Mouse (Mus musculus) limb, embryonic 12.5 days (tissue): ENCODE measurements around the gene Ppp1r9b. TPM values are rescaled to one million over a fixed set of nuclear protein-coding genes. Genes with fewer than 3 reads are reported as not detected.

Experiments used
- ATAC-seq: fragments of 200-750 bp; cut with Nextera tagmentation; 2 replicates; pipeline ENCODE4 v1.8.0; 2017; ENCODE audit warnings: low read depth, moderate TSS enrichment; ENCODE audit not compliant: insufficient number of reproducible peaks, insufficient read depth, low FRiP score, low TSS enrichment
- H3K27ac ChIP-seq: fragments of 300-500 bp; sonication (generic); 2 replicates; pipeline ENCODE4 v1.5.1; 2016; ENCODE audit warnings: mild to moderate bottlenecking, moderate library complexity
- H3K27me3 ChIP-seq: fragments of 300-500 bp; sonication (generic); 2 replicates; pipeline ENCODE4 v1.6.1; 2016; ENCODE audit warnings: mild to moderate bottlenecking, moderate library complexity
- H3K36me3 ChIP-seq: fragments of 300-500 bp; sonication (generic); 2 replicates; pipeline ENCODE4 v1.6.1; 2016; ENCODE audit warnings: mild to moderate bottlenecking, moderate library complexity
- H3K4me1 ChIP-seq: fragments of 300-500 bp; sonication (generic); replicated peaks from 2 replicates; pipeline ENCODE4 v1.6.1; 2016
- H3K4me2 ChIP-seq: fragments of 300-500 bp; sonication (generic); 2 replicates; pipeline ENCODE4 v1.6.1; 2016; ENCODE audit warnings: mild to moderate bottlenecking, moderate library complexity
- H3K4me3 ChIP-seq: fragments of 300-500 bp; sonication (generic); replicated peaks from 2 replicates; pipeline ENCODE4 v1.5.1; 2016; ENCODE audit warnings: mild to moderate bottlenecking
- H3K9ac ChIP-seq: fragments of 300-500 bp; sonication (generic); replicated peaks from 2 replicates; pipeline ENCODE4 v1.6.1; 2016; ENCODE audit warnings: mild to moderate bottlenecking, moderate library complexity
- H3K9me3 ChIP-seq: fragments of 300-500 bp; sonication (generic); 2 replicates; pipeline ENCODE4 v1.6.1; 2016; ENCODE audit warnings: mild to moderate bottlenecking, moderate library complexity
- WGBS: fragments of 180-500 bp; shearing (Covaris S2); methylation state at CpG from one replicate; pipeline ENCODE4 v1.1.7; 2016; 5-methylcytosine and 5-hydroxymethylcytosine counted together
- polyA plus RNA-seq: library from polyadenylated mRNA; unstranded; fragments of >200 nt; fragmentation: Nextera tagmentation; extraction: Ambion mirVana; gene quantifications from 2 replicates; pipeline ENCODE4 v1.2.1, GENCODE M21; 2016

The Ppp1r9b gene
- polyA plus RNA-seq, 1 experiment from 2014 or later: 12.0 TPM

GRCm38 (mm10) chr11:94990102-94990748, 610 bp upstream of the Ppp1r9b start:
- Histone ChIP-seq H3K4me2 (peak overlapping the region; percentile 100), H3K9me3 (no peaks in the 10 kb centered on the region), H3K9ac (peak overlapping the region; percentile 93), H3K27ac (peak overlapping the region; percentile 95), H3K4me3 (peak overlapping the region; percentile 93), H3K27me3 (no peaks in the 10 kb centered on the region), H3K36me3 (peaks cover 9% of the 10 kb centered on the region; the same call in 1 of the 2 replicates), H3K4me1 (peaks cover 63% of the 10 kb centered on the region)
- ATAC-seq: no peak
- 49% methylated on average over 6 of the region's 6 CpGs for WGBS

DNA sequence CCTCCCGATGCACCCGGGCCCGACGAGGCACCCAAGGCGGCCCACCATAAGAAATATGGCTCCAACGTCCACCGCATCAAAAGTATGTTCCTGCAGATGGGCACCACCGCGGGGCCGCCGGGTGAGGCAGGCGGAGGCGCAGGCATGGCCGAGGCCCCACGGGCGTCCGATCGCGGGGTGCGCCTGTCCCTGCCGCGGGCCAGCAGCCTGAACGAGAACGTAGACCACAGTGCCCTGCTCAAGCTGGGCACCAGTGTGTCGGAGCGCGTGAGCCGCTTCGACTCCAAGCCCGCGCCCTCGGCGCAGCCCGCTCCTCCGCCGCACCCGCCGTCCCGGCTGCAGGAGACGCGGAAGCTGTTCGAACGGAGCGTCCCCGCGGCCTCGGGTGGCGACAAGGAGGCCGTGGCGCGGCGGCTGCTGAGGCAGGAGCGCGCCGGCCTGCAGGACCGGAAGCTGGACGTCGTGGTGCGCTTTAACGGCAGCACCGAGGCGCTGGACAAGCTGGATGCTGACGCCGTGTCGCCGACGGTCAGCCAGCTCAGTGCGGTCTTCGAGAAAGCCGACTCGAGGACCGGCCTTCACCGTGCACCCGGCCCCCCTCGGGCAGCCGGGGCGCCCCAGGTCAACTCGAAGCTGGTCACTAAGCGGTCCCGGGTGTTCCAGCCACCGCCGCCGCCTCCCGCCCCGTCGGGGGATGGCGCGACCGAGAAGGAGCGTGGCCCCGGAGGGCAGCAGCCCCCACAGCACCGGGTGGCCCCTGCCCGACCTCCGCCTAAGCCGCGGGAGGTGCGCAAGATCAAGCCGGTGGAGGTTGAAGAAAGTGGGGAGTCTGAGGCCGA, 1.0 kb downstream of the Ppp1r9b start:
- peaks cover 69% of the 10 kb centered on the region for H3K4me1 ChIP-seq
- peak overlapping the region; percentile 95 for H3K27ac ChIP-seq
- no peak for ATAC-seq
- under 1% methylated on average over 99 of the region's 99 CpGs for WGBS
- peaks cover 24% of the 10 kb centered on the region for H3K36me3 ChIP-seq
- no peaks in the 10 kb centered on the region for H3K27me3 ChIP-seq
- peak overlapping the region; percentile 93 for H3K4me3 ChIP-seq
- H3K4me2 ChIP-seq: peak overlapping the region; percentile 100
- H3K9me3 ChIP-seq: no peaks in the 10 kb centered on the region
- H3K9ac ChIP-seq: peak overlapping the region; percentile 93

GRCm38 (mm10) chr11:94992480-94992753, 1.6 kb downstream of the Ppp1r9b start:
- H3K9me3 ChIP-seq: no peaks in the 10 kb centered on the region
- H3K4me1 ChIP-seq: peaks cover 69% of the 10 kb centered on the region
- peak overlapping the region; percentile 100 for H3K4me2 ChIP-seq
- no peaks in the 10 kb centered on the region for H3K27me3 ChIP-seq
- H3K36me3 ChIP-seq: peaks cover 30% of the 10 kb centered on the region
- peak overlapping the region; percentile 93 for H3K4me3 ChIP-seq
- peak overlapping the region; percentile 93 for H3K9ac ChIP-seq
- peak overlapping the region; percentile 95 for H3K27ac ChIP-seq
- ATAC-seq: no peak
- WGBS: 1% methylated on average over 20 of the region's 20 CpGs

- peaks cover 68% of the 10 kb centered on the region for H3K4me1 ChIP-seq
- H3K9ac ChIP-seq: peak overlapping the region; percentile 93
- H3K4me2 ChIP-seq: peak overlapping the region; percentile 100
- peaks cover 35% of the 10 kb centered on the region for H3K36me3 ChIP-seq
- WGBS: 2% methylated on average over 22 of the region's 22 CpGs
- ATAC-seq: no peak
- H3K27ac ChIP-seq: peak overlapping the region; percentile 50; the same call in 1 of the 2 replicates
- H3K4me3 ChIP-seq: peak overlapping the region; percentile 93
- H3K27me3 ChIP-seq: no peaks in the 10 kb centered on the region
- H3K9me3 ChIP-seq: no peaks in the 10 kb centered on the region
These were observed 2.1 kb downstream of the Ppp1r9b start for GRCm38 (mm10) chr11:94992754-94993606.

GRCm38 (mm10) chr11:94994208-94994814, 3.5 kb downstream of the Ppp1r9b start:
- Histone ChIP-seq H3K27ac (no peak overlapping the region), H3K4me3 (peak overlapping the region; percentile 93), H3K9me3 (no peaks in the 10 kb centered on the region), H3K36me3 (peaks cover 49% of the 10 kb centered on the region), H3K27me3 (no peaks in the 10 kb centered on the region), H3K9ac (peak overlapping the region; percentile 93), H3K4me1 (peaks cover 55% of the 10 kb centered on the region), H3K4me2 (peak overlapping the region; percentile 100)
- 46% methylated on average over 10 of the region's 10 CpGs for WGBS
- no peak for ATAC-seq

- WGBS: 81% methylated on average over 11 of the region's 11 CpGs
- Histone ChIP-seq H3K4me3 (peak overlapping the region; percentile 93), H3K9ac (peak overlapping the region; percentile 93), H3K4me1 (peaks cover 49% of the 10 kb centered on the region), H3K27ac (no peak overlapping the region), H3K9me3 (no peaks in the 10 kb centered on the region), H3K27me3 (no peaks in the 10 kb centered on the region), H3K36me3 (peaks cover 57% of the 10 kb centered on the region), H3K4me2 (peak overlapping the region; percentile 100)
- no peak for ATAC-seq
These were observed 4.3 kb downstream of the Ppp1r9b start for GRCm38 (mm10) chr11:94994947-94995772.

DNA sequence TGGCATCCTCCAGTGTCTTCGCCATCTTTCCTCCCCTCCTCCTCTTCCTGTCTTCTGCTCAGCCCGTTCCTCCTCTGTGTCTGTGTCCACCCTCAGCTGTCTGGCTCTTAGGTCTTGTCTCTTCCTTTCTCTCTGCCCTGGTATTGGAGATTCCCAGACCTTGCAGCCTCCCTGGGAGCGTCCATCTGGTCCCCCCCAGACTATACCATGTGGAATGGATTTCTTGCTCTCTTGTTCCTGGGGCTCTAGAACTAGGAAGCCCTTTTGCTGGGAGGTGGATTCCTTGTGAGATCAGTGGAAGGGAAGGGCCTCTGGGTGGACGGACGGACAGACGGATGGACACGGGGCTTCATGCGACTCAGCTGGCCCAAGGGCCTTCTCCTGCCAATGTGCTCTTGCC, 5.3 kb downstream of the Ppp1r9b start:
- Histone ChIP-seq H3K4me3 (no peak overlapping the region), H3K9me3 (no peaks in the 10 kb centered on the region), H3K36me3 (peaks cover 66% of the 10 kb centered on the region), H3K27ac (no peak overlapping the region), H3K27me3 (no peaks in the 10 kb centered on the region), H3K4me1 (peaks cover 54% of the 10 kb centered on the region), H3K9ac (0 out of 2 replicates have a peak overlapping the region, but pooled peaks have one; percentile 31), H3K4me2 (peak overlapping the region; percentile 26; the same call in 1 of the 2 replicates)
- WGBS: 89% methylated on average over 8 of the region's 8 CpGs
- ATAC-seq: no peak

- H3K4me3 ChIP-seq: no peak overlapping the region
- peaks cover 74% of the 10 kb centered on the region for H3K36me3 ChIP-seq
- H3K9me3 ChIP-seq: no peaks in the 10 kb centered on the region
- peak overlapping the region; percentile 23; the same call in 1 of the 2 replicates for H3K9ac ChIP-seq
- 93% methylated on average over 6 of the region's 6 CpGs for WGBS
- ATAC-seq: no peak
- H3K4me1 ChIP-seq: peaks cover 52% of the 10 kb centered on the region
- no peak overlapping the region for H3K4me2 ChIP-seq
- no peaks in the 10 kb centered on the region for H3K27me3 ChIP-seq
- H3K27ac ChIP-seq: no peak overlapping the region
These were observed 6.1 kb downstream of the Ppp1r9b start for GRCm38 (mm10) chr11:94996984-94997383.

DNA sequence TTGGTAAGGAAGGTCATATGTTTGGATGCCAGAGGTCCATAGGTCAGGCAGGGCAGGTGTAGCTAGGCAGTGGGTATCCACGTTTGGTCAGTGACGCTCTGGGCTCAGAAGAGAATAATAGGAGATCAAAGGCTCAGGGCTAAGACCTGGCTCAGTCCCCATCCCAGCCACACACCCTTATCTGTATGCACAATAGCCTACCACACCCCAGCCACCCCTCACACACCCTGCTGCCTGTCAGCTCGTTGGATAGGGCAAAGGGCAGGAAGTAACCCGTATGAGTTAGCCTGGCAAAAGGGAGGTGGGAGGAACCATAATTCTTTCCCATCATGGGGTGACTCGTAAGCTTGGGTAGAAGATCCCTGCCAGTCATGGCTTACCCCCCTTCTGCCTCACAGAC, 6.8 kb downstream of the Ppp1r9b start:
- H3K4me2 ChIP-seq: no peak overlapping the region
- H3K4me3 ChIP-seq: no peak overlapping the region
- no peaks in the 10 kb centered on the region for H3K9me3 ChIP-seq
- no peaks in the 10 kb centered on the region for H3K27me3 ChIP-seq
- 66% methylated on average over 5 of the region's 5 CpGs for WGBS
- peaks cover 46% of the 10 kb centered on the region for H3K4me1 ChIP-seq
- H3K36me3 ChIP-seq: peaks cover 80% of the 10 kb centered on the region
- no peak overlapping the region for H3K9ac ChIP-seq
- no peak overlapping the region for H3K27ac ChIP-seq
- no peak for ATAC-seq

DNA sequence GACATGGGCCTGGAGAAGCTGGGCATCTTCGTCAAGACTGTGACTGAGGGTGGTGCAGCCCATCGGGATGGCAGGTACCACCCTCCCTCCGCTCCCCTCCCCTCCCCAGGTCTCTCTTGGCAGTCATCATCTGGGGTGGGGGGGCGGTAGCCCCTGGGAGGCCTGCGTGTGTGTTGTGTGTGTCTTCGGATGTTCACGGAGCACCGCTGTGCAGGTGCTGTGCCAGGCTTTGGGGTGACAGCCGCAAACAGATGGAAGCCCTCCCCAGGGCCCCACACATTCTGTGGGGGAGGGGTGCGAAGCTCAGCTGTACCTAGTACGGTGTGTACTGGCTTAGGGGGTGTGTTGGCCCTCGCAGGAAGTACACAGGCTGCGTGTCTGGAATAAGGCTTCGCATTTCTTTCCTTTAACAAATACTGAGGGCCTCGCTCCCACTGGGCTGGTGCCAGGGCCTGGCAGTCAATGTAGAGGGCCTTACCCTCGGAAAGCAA, 7.3 kb downstream of the Ppp1r9b start:
- 88% methylated on average over 16 of the region's 16 CpGs for WGBS
- peaks cover 41% of the 10 kb centered on the region for H3K4me1 ChIP-seq
- no peak for ATAC-seq
- H3K4me3 ChIP-seq: peak overlapping the region; percentile 12; the same call in 1 of the 2 replicates
- H3K36me3 ChIP-seq: peaks cover 85% of the 10 kb centered on the region
- no peaks in the 10 kb centered on the region for H3K9me3 ChIP-seq
- H3K9ac ChIP-seq: no peak overlapping the region
- H3K27ac ChIP-seq: no peak overlapping the region; the same call in 1 of the 2 replicates
- H3K27me3 ChIP-seq: no peaks in the 10 kb centered on the region
- no peak overlapping the region for H3K4me2 ChIP-seq
